Mouse (Mus musculus) ZHBTc4 (cell line): Measurements from ENCODE around the gene Bcam.

Experiments
- DNase-seq: peaks from one replicate; pipeline ENCODE4 v3.0.0-alpha.2; 2011; ENCODE audit warnings: low read depth, low spot score

Gene Bcam

GRCm38 (mm10) chr7:19754065-19754464 is 16.8 kb downstream of the Bcam start:
- DNase-seq: no peak

GRCm38 (mm10) chr7:19753587-19753986 is 17.2 kb downstream of the Bcam start:
- peak; percentile 74 for DNase-seq

GRCm38 (mm10) chr7:19752652-19753051 is 18.2 kb downstream of the Bcam start:
- peak; percentile 59 for DNase-seq

- no peak for DNase-seq
Measured at GRCm38 (mm10) chr7:19751070-19751383, 19.8 kb downstream of the Bcam start.

- peak; percentile 93 for DNase-seq
Measured at GRCm38 (mm10) chr7:19750217-19751069, 20.4 kb downstream of the Bcam start, which contains the start of gene Nectin2. Gene Nectin2 (minus strand): TSS chr7:19750483.

- DNase-seq: peak; percentile 99
Measured at GRCm38 (mm10) chr7:19749389-19750216, 21.2 kb downstream of the Bcam start.

- no peak for DNase-seq
Measured at GRCm38 (mm10) chr7:19748219-19749195, 22.3 kb downstream of the Bcam start.

- peak; percentile 88 for DNase-seq
Measured at GRCm38 (mm10) chr7:19747420-19748218, 23.2 kb downstream of the Bcam start.

- DNase-seq: no peak
Measured at GRCm38 (mm10) chr7:19746426-19747201, 24.2 kb downstream of the Bcam start.

GRCm38 (mm10) chr7:19745971-19746370 is 24.8 kb downstream of the Bcam start:
- no peak for DNase-seq

GRCm38 (mm10) chr7:19744590-19745385 is 26.0 kb downstream of the Bcam start:
- DNase-seq: no peak

GRCm38 (mm10) chr7:19743791-19744190 is 27.0 kb downstream of the Bcam start:
- no peak for DNase-seq

- peak; percentile 64 for DNase-seq
Measured at GRCm38 (mm10) chr7:19742468-19742867, 28.3 kb downstream of the Bcam start.

GRCm38 (mm10) chr7:19741329-19742031 is 29.3 kb downstream of the Bcam start:
- peak; percentile 95 for DNase-seq

- peak; percentile 86 for DNase-seq
Measured at GRCm38 (mm10) chr7:19740269-19740668, 30.5 kb downstream of the Bcam start.

- peak; percentile 56 for DNase-seq
Measured at GRCm38 (mm10) chr7:19738771-19739170, 32.0 kb downstream of the Bcam start.

GRCm38 (mm10) chr7:19736389-19737057 is 34.3 kb downstream of the Bcam start:
- no peak for DNase-seq

GRCm38 (mm10) chr7:19734178-19734666 is 36.6 kb downstream of the Bcam start:
- no peak for DNase-seq
